Mouse (Mus musculus) erythroid progenitor cell, adult 5-6 weeks (primary cell): ENCODE results near the gene Mtmr3. TPM values are rescaled to one million over a fixed set of nuclear protein-coding genes. Genes with fewer than 3 reads are reported as not detected.
A peak's percentile ranks its signal among the peaks of the same experiment; 100 is the strongest.

ENCODE experiments used
- ATAC-seq: replicated peaks from 2 replicates; pipeline ENCODE4 v1.8.0; 2016; ENCODE audit warnings: moderate number of reproducible peaks, mild to moderate bottlenecking, moderate TSS enrichment, inconsistent platforms; ENCODE audit not compliant: poor library complexity, low FRiP score, severe bottlenecking
- total RNA-seq, 2 experiments: library from RNA; stranded (forward) in 1 of 2; stranded (reverse) in 1 of 2; fragments of 150-400 nt in 1 of 2; fragments of 186-747, 209-891 nt in 1 of 2; gene quantifications; 2 replicates each; pipeline versions ENCODE4 v1.2.3 to v1.2.4; 2015 to 2017; ENCODE audit warnings: low replicate concordance in 2 of 2

Gene Mtmr3
- total RNA-seq, 2 experiments from 2014 or later = 88.0 to 139 TPM

- peak; percentile 92 for ATAC-seq
Observed at GRCm38 (mm10) chr11:4543040-4543551, 51.6 kb downstream of the Mtmr3 start.

GRCm38 (mm10) chr11:4536645-4537044 is 58.0 kb downstream of the Mtmr3 start:
- no peak for ATAC-seq

GRCm38 (mm10) chr11:4527132-4527531 is 67.5 kb downstream of the Mtmr3 start:
- no peak for ATAC-seq

- no peak for ATAC-seq
Observed at GRCm38 (mm10) chr11:4522142-4522664, 72.5 kb downstream of the Mtmr3 start.

GRCm38 (mm10) chr11:4518981-4519380 is 75.7 kb downstream of the Mtmr3 start:
- ATAC-seq = no peak

GRCm38 (mm10) chr11:4507421-4507820 is 87.2 kb downstream of the Mtmr3 start:
- no peak for ATAC-seq

GRCm38 (mm10) chr11:4506486-4506885 is 88.2 kb downstream of the Mtmr3 start:
- no peak for ATAC-seq

GRCm38 (mm10) chr11:4502206-4502605 is 92.5 kb downstream of the Mtmr3 start:
- ATAC-seq = no peak

- no peak for ATAC-seq
Observed at GRCm38 (mm10) chr11:4500826-4501225, 93.8 kb downstream of the Mtmr3 start.

- ATAC-seq = no peak
Observed at GRCm38 (mm10) chr11:4500261-4500660, 94.4 kb downstream of the Mtmr3 start.

GRCm38 (mm10) chr11:4499456-4499855 is 95.2 kb downstream of the Mtmr3 start:
- ATAC-seq = no peak

GRCm38 (mm10) chr11:4498774-4499173 is 95.9 kb downstream of the Mtmr3 start:
- no peak for ATAC-seq

- ATAC-seq = no peak
Observed at GRCm38 (mm10) chr11:4497501-4498118, 97.1 kb downstream of the Mtmr3 start.

- no peak for ATAC-seq
Observed at GRCm38 (mm10) chr11:4495021-4495540, 99.6 kb downstream of the Mtmr3 start.

GRCm38 (mm10) chr11:4489207-4489606 is 105.5 kb downstream of the Mtmr3 start:
- ATAC-seq = no peak

- ATAC-seq = no peak
Observed at GRCm38 (mm10) chr11:4488798-4489197, 105.9 kb downstream of the Mtmr3 start.

- ATAC-seq = no peak
Observed at GRCm38 (mm10) chr11:4488367-4488766, 106.3 kb downstream of the Mtmr3 start.

- 0 out of 2 replicates have a peak, but pooled peaks have one; percentile 28 for ATAC-seq
Observed at GRCm38 (mm10) chr11:4487401-4487965, 107.2 kb downstream of the Mtmr3 start.

GRCm38 (mm10) chr11:4484541-4484940 is 110.1 kb downstream of the Mtmr3 start:
- ATAC-seq = no peak

GRCm38 (mm10) chr11:4482641-4483040 is 112.0 kb downstream of the Mtmr3 start:
- no peak for ATAC-seq

- no peak for ATAC-seq
Observed at GRCm38 (mm10) chr11:4476184-4476697, 118.4 kb downstream of the Mtmr3 start.
